Mouse (Mus musculus): Measurements from ENCODE around the gene Sgtb. TPM values are rescaled to one million over a fixed set of nuclear protein-coding genes. Genes with fewer than 3 reads are reported as not detected.

The Sgtb gene
- total RNA-seq, 2 experiments from 2014 or later, result not detected

DNA sequence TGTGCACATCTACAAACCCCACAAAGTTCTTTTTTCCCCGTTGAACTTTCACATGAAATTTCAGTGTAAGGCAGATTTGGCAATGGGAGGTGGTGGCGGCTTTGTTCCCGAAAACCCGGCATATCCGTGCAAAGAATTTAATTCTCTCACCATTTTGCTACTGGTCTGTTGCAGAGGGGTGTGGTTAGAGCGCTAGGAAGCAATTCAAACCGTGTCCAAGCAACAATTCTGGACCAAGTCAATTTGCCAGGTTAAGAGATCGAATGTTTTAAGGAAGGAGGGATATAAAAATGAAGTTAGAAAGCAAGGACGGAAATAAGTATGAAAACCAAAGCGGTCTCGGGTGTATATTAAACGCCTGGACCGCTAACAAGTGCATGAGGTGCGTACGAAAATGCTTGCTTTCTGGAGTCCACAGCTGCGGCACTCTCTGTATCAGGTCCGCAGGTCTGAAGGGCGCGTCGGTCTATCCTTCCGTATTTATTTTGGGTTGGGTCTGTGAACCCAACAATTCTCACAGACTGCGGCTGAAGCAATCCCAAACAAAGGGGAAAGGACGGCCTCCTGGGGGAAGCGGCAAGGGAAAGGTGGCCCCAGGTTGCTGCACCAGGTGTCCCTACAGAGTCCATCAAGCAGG is 772 bp upstream of the Sgtb start:
- ATAC-seq (replicated peaks; ENCODE audit: poor library complexity), result peak; percentile 35

GRCm38 (mm10) chr13:104109816-104110521 is 428 bp downstream of the Sgtb start:
- no peak for ATAC-seq (replicated peaks; ENCODE audit: poor library complexity)

DNA sequence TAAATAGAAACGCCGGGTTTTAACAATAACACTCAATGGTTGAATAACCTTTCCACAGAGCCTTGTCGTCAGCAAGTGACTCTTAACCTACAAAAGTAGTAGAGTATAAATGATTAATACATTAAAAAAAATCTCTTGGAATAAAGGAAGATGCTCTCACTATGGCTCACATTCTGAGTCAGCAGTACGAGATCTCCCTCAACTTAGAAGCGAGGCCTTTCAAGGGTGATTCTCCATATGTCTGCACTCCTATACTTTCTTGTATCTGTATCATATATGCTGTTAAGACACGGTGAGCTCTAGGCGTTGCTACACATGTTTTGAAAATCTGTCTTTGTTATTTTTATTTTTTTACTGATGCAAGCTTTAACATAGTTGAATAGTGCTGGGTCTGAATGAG is 985 bp downstream of the Sgtb start:
- no peak for ATAC-seq (replicated peaks; ENCODE audit: poor library complexity)

GRCm38 (mm10) chr13:104112266-104112900 is 2.8 kb downstream of the Sgtb start:
- no peak for ATAC-seq (replicated peaks; ENCODE audit: poor library complexity)

DNA sequence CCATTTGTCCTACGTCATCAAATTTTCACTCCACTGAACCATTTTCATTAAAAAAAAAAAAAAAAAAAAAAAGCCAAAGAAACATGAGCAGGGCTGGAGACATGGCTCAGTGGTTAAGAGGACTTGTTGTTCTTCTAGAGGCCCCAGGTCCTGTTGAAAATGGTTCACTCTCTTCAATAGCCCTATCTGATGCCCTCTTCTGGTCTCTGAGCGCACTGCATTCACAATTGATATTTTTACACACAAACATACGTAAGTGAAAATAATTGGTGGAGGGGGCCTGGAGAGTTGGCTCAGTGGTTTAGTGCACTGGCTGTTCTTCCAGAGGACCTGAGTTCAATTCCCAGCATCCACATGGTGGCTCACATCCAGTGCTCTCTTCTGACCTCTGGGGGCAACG is 4.2 kb downstream of the Sgtb start:
- no peak for ATAC-seq (replicated peaks; ENCODE audit: poor library complexity)

GRCm38 (mm10) chr13:104114827-104115226 is 5.3 kb downstream of the Sgtb start:
- ATAC-seq (replicated peaks; ENCODE audit: poor library complexity), result no peak

DNA sequence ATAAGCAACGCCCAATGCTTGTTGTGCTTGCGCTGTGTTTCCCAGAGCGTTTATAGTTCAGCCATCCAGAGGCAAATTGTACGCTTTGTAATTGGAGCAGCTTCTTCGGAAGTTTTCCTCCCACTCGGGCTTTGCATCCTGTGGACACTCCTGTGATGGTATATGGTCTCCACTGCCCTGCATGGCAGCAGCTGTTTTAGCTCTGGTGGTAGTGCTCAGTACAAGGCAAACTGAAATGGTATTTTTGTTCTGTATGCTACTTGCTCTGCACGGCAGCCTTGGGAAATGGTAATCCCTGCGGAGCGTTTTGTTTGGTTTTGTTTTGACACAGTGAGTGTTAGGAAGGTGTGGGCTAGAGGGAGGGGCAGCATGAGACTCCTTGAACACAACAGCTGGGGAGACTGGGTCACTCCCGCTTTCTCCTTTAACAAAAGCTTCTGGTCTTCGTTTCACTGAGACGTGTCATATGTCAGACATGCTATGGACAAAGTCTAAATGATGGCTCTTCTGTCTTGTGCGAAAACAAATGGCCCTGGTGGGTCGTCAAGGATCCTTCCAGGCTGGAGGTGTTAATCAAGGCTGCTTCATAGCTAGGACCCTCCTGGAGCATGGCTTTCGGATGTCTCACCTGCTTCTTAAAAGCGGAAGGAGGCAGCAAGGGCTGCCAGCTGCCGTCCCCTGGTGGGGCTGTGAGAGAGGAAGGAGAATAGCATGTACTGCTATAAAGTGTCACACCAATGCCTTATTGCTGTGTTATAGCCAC is 12.7 kb downstream of the Sgtb start:
- ATAC-seq (replicated peaks; ENCODE audit: poor library complexity), result no peak

- no peak for ATAC-seq (replicated peaks; ENCODE audit: poor library complexity)
Measured at GRCm38 (mm10) chr13:104123662-104124381, 14.3 kb downstream of the Sgtb start.

- 0 out of 2 replicates have a peak, but pooled peaks have one; percentile 20 for ATAC-seq (replicated peaks; ENCODE audit: poor library complexity)
Measured at GRCm38 (mm10) chr13:104132561-104132960, 23.0 kb downstream of the Sgtb start.

- no peak for ATAC-seq (replicated peaks; ENCODE audit: poor library complexity)
Measured at GRCm38 (mm10) chr13:104134510-104135085, 25.1 kb downstream of the Sgtb start.

DNA sequence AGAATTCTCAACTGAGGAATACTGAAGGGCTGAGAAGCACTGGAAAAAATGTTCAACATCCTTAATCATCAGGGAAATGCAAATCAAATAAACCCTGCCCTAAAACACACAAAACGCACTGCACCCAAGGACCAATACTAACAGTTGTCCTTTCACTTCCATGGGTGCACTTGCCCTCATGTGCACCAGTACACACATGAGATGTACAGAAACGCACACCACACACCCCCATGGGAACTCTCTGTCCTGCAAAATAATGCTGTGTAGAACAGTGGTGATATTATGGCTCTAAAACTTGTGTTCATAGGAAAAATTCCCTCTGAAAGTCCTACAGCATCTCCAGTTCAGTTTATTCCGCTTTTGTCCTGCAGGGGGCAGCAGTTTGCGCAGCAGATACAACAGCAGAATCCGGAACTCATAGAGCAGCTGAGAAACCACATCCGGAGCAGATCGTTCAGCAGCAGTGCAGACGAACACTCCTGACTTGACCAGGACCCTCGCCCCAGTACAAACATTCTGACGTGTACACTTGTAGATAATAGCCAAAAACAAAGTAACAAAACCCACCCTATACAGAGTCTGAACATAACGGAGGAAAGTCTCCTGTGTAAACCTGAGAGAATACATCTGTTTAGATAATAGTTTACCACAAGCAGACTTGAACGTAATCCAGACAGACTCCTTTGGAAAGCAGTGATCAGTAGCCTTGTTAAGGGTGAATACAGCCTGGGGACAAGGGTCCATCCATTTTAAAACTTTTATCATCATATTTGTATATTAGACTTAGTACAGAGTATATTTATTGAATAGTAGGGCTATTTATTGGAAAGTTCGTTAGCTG is 30.0 kb downstream of the Sgtb start:
- ATAC-seq (replicated peaks; ENCODE audit: poor library complexity), result peak; percentile 100

DNA sequence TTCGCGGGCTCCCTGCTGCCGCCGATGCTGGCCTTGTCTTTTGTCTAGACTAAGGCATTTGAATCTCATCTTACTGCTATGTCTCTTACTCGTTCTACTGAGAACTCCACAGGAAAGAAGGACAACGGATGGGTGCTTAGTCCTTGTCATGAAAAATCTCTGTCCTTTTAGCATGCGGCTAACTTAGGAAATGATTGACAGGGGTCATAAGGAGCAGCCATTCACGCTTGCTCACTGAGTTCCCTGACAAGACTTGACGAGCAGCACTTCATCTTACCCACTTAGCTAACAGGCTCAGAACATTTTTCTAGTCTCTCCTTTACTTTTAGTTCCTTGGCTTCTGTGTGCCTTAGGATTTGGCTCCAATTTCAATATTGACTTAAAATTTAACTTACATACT is 35.3 kb downstream of the Sgtb start:
- ATAC-seq (replicated peaks; ENCODE audit: poor library complexity), result no peak

DNA sequence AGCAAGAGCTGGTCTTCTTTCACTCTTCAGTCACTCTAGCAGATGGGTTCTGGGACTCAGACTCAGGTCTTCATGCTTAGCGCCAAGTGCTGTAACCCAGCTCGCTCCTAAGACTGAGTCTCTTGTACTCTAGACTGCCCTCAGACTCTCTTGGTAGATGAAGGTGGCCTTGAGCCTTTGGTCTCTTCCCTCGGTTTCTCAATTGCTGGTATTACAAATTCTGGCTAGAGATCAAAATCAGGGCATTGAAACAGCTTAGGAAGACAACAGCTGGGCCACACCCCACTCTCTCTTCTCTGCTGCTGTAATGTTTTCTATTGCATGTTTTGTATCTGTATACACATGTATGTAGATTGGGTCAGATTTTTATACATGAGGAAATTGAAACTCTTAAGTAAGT is 36.1 kb downstream of the Sgtb start:
- no peak for ATAC-seq (replicated peaks; ENCODE audit: poor library complexity)

- no peak for ATAC-seq (replicated peaks; ENCODE audit: poor library complexity)
Measured at GRCm38 (mm10) chr13:104154180-104154579, 44.6 kb downstream of the Sgtb start.

DNA sequence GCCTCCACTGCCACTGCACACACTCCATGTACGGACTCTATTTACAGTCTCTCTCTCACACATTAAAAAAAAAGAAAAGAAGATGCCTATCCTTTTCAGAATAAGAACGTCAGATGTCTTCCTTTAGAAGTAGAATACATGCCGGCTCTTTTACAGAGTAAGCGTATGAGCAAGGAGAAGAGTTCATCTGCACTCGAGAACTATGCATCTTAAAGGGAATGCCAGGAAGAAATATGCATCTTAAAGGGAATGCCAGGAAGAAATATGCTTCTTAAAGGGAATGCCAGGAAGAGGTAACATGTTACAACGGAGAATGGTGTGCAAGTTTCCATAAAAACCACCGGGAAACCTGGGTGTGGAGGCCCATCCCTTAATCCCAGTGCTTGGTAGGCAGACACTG is 45.6 kb downstream of the Sgtb start:
- ATAC-seq (replicated peaks; ENCODE audit: poor library complexity), result no peak

- ATAC-seq (replicated peaks; ENCODE audit: poor library complexity), result no peak
Measured at GRCm38 (mm10) chr13:104155686-104156085, 46.1 kb downstream of the Sgtb start.

DNA sequence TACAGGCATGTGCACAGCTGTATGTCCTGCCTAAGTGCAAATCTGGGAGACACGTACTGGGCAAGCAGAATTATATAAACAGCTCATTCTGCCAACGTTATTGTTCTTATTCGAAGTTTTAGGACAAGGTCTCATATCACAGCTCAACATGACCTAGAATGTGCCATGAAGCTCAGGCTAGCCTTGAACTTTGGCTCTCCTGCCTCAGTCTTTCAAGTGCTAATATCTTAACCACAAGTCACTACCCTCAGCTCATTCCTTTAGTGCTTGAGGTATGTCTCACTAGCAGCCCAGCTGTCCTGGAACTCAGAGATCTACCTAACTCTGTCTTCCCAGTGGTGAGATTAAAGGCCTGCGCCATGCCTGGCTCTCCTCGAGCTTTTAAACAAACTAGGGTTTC is 62.2 kb downstream of the Sgtb start:
- ATAC-seq (replicated peaks; ENCODE audit: poor library complexity), result no peak

DNA sequence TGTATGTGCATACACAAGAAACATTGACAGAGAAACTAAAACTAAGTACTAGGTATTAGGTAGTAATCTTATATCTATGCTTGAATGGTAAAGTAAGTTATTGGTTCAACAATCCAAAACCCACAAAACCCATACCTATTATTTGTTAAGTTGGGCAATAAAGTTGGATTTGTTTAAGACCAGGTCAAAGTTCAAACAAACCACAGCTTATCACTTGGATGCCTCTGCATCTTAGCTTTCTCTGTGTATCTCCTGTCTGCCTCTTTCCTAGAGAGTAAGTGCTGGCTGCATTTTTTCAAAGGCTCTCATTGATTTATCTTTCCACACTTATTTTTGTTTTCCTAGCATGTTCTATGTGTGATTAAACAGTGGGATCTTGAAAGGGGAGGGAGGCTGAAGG is 63.0 kb downstream of the Sgtb start:
- no peak for ATAC-seq (replicated peaks; ENCODE audit: poor library complexity)

DNA sequence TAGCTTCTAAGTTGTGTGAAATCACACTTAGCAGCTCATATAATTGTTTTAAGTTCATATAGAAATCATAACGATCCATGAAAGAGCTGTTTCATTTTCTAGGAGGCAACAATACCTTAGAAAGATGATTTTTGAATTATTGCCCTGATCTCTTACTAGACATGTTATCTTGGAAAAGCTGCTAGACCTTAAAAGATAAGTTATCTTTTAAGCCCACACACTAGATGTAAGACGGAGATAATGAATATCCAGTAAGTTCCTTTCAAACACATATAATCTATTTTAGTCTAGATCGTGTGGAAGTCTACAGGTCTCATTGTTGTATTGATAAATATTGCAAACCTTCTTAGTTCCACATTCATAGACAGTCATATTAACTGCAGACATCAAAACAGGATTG is 67.3 kb downstream of the Sgtb start:
- no peak for ATAC-seq (replicated peaks; ENCODE audit: poor library complexity)
